Mouse (Mus musculus) liver, embryonic 18 days (tissue): ENCODE data around the gene Ceacam10. TPM values are rescaled to one million over a fixed set of nuclear protein-coding genes. Genes with fewer than 3 reads are reported as not detected.

Experiments
- polyA plus RNA-seq: library from polyadenylated mRNA; depleted of rRNA; stranded (reverse); fragments of >200 nt; gene quantifications from 2 replicates; pipeline ENCODE4 v1.2.3, GENCODE M21; 2012; rRNA removed

The Ceacam10 gene
- 7.0 and 7.4 TPM in 2 replicates for polyA plus RNA-seq

GRCm38 (mm10) chr7:24776918-24777317, at the start of gene Ceacam10:
Ceacam10 (plus strand) TSS chr7:24777206.

GRCm38 (mm10) chr7:24760211-24760610, 16.8 kb upstream of the Ceacam10 start, which contains the start of gene Cd177:
Cd177 (minus strand) TSS chr7:24760311.

Other genes starting within 250 kb of the Ceacam10 start
- 2.9 and 3.0 TPM in 2 replicates for gene Irgq, start 246.5 kb upstream of the Ceacam10 start, polyA plus RNA-seq
- gene Pinlyp, start 231.1 kb upstream of the Ceacam10 start, polyA plus RNA-seq, result 0.06 and 0.13 TPM in 2 replicates
- 18.1 and 22.4 TPM in 2 replicates for gene Xrcc1, start 230.9 kb upstream of the Ceacam10 start, polyA plus RNA-seq
- gene Ethe1, start 189.7 kb upstream of the Ceacam10 start, polyA plus RNA-seq, result 19.2 and 23.2 TPM in 2 replicates
- gene Zfp575, start 189.6 kb upstream of the Ceacam10 start, polyA plus RNA-seq, result 0.02 and 0.05 TPM in 2 replicates
- gene Phldb3, start 166.4 kb upstream of the Ceacam10 start, polyA plus RNA-seq, result 1.6 and 1.8 TPM in 2 replicates
- 0.01 and 0.02 TPM in 2 replicates for gene Lypd3, start 140.7 kb upstream of the Ceacam10 start, polyA plus RNA-seq
- gene Tex101, start 100.5 kb upstream of the Ceacam10 start, polyA plus RNA-seq, result not detected in 2 replicates
- gene BC049730, start 68.0 kb upstream of the Ceacam10 start, polyA plus RNA-seq, result not detected in 2 replicates
- not detected in 2 replicates for gene Gm4763, start 50.3 kb upstream of the Ceacam10 start, polyA plus RNA-seq
- 20.4 and 31.4 TPM in 2 replicates for gene Cd177, start 16.9 kb upstream of the Ceacam10 start, polyA plus RNA-seq
- gene Gm9844, start 85.0 kb downstream of the Ceacam10 start, polyA plus RNA-seq, result 3.8 and 4.1 TPM in 2 replicates
- not detected in 2 replicates for gene Lypd4, start 92.7 kb downstream of the Ceacam10 start, polyA plus RNA-seq
- gene Dmrtc2, start 92.9 kb downstream of the Ceacam10 start, polyA plus RNA-seq, result not detected in 2 replicates
- 500 and 552 TPM in 2 replicates for gene Rps19, start 107.2 kb downstream of the Ceacam10 start, polyA plus RNA-seq
- 15.1 and 20.2 TPM in 2 replicates for gene Cd79a, start 120.2 kb downstream of the Ceacam10 start, polyA plus RNA-seq
- gene Arhgef1, start 125.7 kb downstream of the Ceacam10 start, polyA plus RNA-seq, result 42.5 and 57.9 TPM in 2 replicates
- gene Gm4881, start 167.3 kb downstream of the Ceacam10 start, polyA plus RNA-seq, result not detected in 2 replicates
- gene Rabac1, start 195.5 kb downstream of the Ceacam10 start, polyA plus RNA-seq, result 84.6 and 89.7 TPM in 2 replicates
- 0.66 and 0.78 TPM in 2 replicates for gene Atp1a3, start 228.8 kb downstream of the Ceacam10 start, polyA plus RNA-seq